Mouse (Mus musculus) MEL (cell line): ENCODE measurements around the gene Gpcpd1. TPM values are rescaled to one million over a fixed set of nuclear protein-coding genes. Genes with fewer than 3 reads are reported as not detected.

ENCODE experiments used
- DNase-seq: peaks from one replicate; pipeline ENCODE4 v3.0.0; 2011; ENCODE audit warnings: low read depth, low spot score
- H3K27ac ChIP-seq: 2 replicates; pipeline ENCODE4 v1.5.1; 2012; ENCODE audit warnings: low read depth, mild to moderate bottlenecking, control low read depth, low read length, moderate library complexity; ENCODE audit not compliant: control insufficient read depth
- H3K27me3 ChIP-seq, 2 experiments: fragments of 150-350 bp in 1 of 2; sonication (generic) in 1 of 2; 2 replicates each; pipeline ENCODE4 v1.6.1; 2012; ENCODE audit warnings: low read length in 2 of 2, mild to moderate bottlenecking in 2 of 2, improper control_type of control experiment in 1 of 2, moderate library complexity in 1 of 2; ENCODE audit not compliant: insufficient read depth in 2 of 2, control insufficient read depth in 1 of 2
- H3K36me3 ChIP-seq, 2 experiments: 2 replicates each; pipeline ENCODE4 v1.6.1; 2012 to 2014; ENCODE audit warnings: low read length in 2 of 2, improper control_type of control experiment in 1 of 2, inconsistent platforms in 1 of 2, mild to moderate bottlenecking in 1 of 2; ENCODE audit not compliant: insufficient read depth in 2 of 2, control insufficient read depth in 1 of 2
- H3K4me1 ChIP-seq, 2 experiments: fragments of 150-350 bp in 1 of 2; sonication (generic) in 1 of 2; 2 replicates each; pipeline ENCODE4 v1.6.1; 2012; ENCODE audit warnings: low read length in 2 of 2, improper control_type of control experiment in 1 of 2, mild to moderate bottlenecking in 1 of 2; ENCODE audit not compliant: insufficient read depth in 2 of 2, control insufficient read depth in 1 of 2
- H3K4me3 ChIP-seq, 2 experiments: fragments of 150-350 bp in 1 of 2; sonication (generic) in 1 of 2; 2 replicates each; pipeline ENCODE4 v1.5.1; 2012; ENCODE audit warnings: low read depth in 2 of 2, low read length in 2 of 2, mild to moderate bottlenecking in 2 of 2, moderate library complexity in 2 of 2, control low read depth in 1 of 2, improper control_type of control experiment in 1 of 2; ENCODE audit not compliant: control insufficient read depth in 1 of 2, insufficient read depth in 1 of 2
- H3K79me2 ChIP-seq: 2 replicates; pipeline ENCODE4 v1.6.1; 2012; ENCODE audit warnings: mild to moderate bottlenecking, low read length, moderate library complexity; ENCODE audit not compliant: control insufficient read depth, poor library complexity, insufficient read depth
- H3K9ac ChIP-seq: 2 replicates; pipeline ENCODE4 v1.6.1; 2012; ENCODE audit warnings: low read depth, mild to moderate bottlenecking, control low read depth, low read length, moderate library complexity; ENCODE audit not compliant: control insufficient read depth, poor library complexity, severe bottlenecking
- H3K9me3 ChIP-seq: fragments of 150-350 bp; sonication (generic); replicated peaks from 2 replicates; pipeline ENCODE4 v1.6.1; 2012; ENCODE audit warnings: mild to moderate bottlenecking, low read length, improper control_type of control experiment, moderate library complexity; ENCODE audit not compliant: insufficient read depth
- BHLHE40 ChIP-seq: IDR thresholded peaks from 2 replicates; pipeline ENCODE4 v1.6.1; 2012; ENCODE audit warnings: low read depth, mild to moderate bottlenecking, inconsistent platforms, low read length, improper control_type of control experiment, borderline replicate concordance
- CTCF ChIP-seq, 3 experiments: IDR thresholded peaks in 2 of 3; conservative IDR thresholded peaks in 1 of 3; 2 replicates each; pipeline ENCODE4 v1.5.1; 2011 to 2012; ENCODE audit warnings: low read length in 3 of 3, low read depth in 2 of 3, mild to moderate bottlenecking in 2 of 3, improper control_type of control experiment in 1 of 3, inconsistent platforms in 1 of 3, mixed read lengths in 1 of 3, moderate library complexity in 1 of 3; ENCODE audit not compliant: control insufficient read depth in 1 of 3, insufficient read depth in 1 of 3, poor library complexity in 1 of 3, severe bottlenecking in 1 of 3
- GATA1 ChIP-seq: IDR thresholded peaks from 2 replicates; pipeline ENCODE4 v1.6.1; 2011; ENCODE audit warnings: low read depth, low read length, improper control_type of control experiment
- HCFC1 ChIP-seq: IDR thresholded peaks from 2 replicates; pipeline ENCODE4 v1.6.1; 2012; ENCODE audit warnings: low read depth, mild to moderate bottlenecking, inconsistent platforms, low read length, improper control_type of control experiment, moderate library complexity
- KAT2A ChIP-seq: conservative IDR thresholded peaks from 2 replicates; pipeline ENCODE4 v1.6.1; 2012; ENCODE audit warnings: low read depth, low read length, improper control_type of control experiment, inconsistent platforms
- MAZ ChIP-seq: IDR thresholded peaks from 2 replicates; pipeline ENCODE4 v1.6.1; 2012; ENCODE audit warnings: low read depth, mild to moderate bottlenecking, inconsistent platforms, low read length, improper control_type of control experiment
- MXI1 ChIP-seq: IDR thresholded peaks from 2 replicates; pipeline ENCODE4 v1.6.1; 2011; ENCODE audit warnings: mild to moderate bottlenecking, low read depth, low read length, improper control_type of control experiment
- MYC ChIP-seq: IDR thresholded peaks from 2 replicates; pipeline ENCODE4 v1.6.1; 2011; ENCODE audit warnings: low read depth, mild to moderate bottlenecking, low read length, improper control_type of control experiment, moderate library complexity
- NELFE ChIP-seq: IDR thresholded peaks from 2 replicates; pipeline ENCODE4 v1.6.1; 2011; ENCODE audit warnings: low read depth, low read length, improper control_type of control experiment
- POLR2AphosphoS2 ChIP-seq: IDR thresholded peaks from 2 replicates; pipeline ENCODE4 v1.6.1; 2011; ENCODE audit warnings: low read length, improper control_type of control experiment
- POLR2AphosphoS5 ChIP-seq: IDR thresholded peaks from 2 replicates; pipeline ENCODE4 v1.6.1; 2012; ENCODE audit warnings: low read depth, borderline replicate concordance, mild to moderate bottlenecking, inconsistent platforms, low read length, moderate library complexity, mixed read lengths
- RAD21 ChIP-seq: IDR thresholded peaks from 2 replicates; pipeline ENCODE4 v1.6.1; 2011; ENCODE audit warnings: mild to moderate bottlenecking, low read depth, low read length, improper control_type of control experiment
- RCOR1 ChIP-seq: IDR thresholded peaks from 2 replicates; pipeline ENCODE4 v1.6.1; 2012; ENCODE audit warnings: low read depth, mild to moderate bottlenecking, inconsistent platforms, low read length, improper control_type of control experiment
- SMC3 ChIP-seq: IDR thresholded peaks from 2 replicates; pipeline ENCODE4 v1.6.1; 2011; ENCODE audit warnings: low read depth, low read length, improper control_type of control experiment
- TBP ChIP-seq: IDR thresholded peaks from 2 replicates; pipeline ENCODE4 v1.8.0; 2011; ENCODE audit warnings: low read depth, low read length, improper control_type of control experiment
- ZC3H11A ChIP-seq: IDR thresholded peaks from 2 replicates; pipeline ENCODE4 v1.6.1; 2012; ENCODE audit warnings: low read depth, mild to moderate bottlenecking, inconsistent platforms, low read length, improper control_type of control experiment
- ZKSCAN1 ChIP-seq: IDR thresholded peaks from 2 replicates; pipeline ENCODE4 v1.6.1; 2012; ENCODE audit warnings: low read depth, mild to moderate bottlenecking, inconsistent platforms, low read length, improper control_type of control experiment, moderate library complexity
- ZMIZ1 ChIP-seq: IDR thresholded peaks from 2 replicates; pipeline ENCODE4 v1.6.1; 2012; ENCODE audit warnings: low read depth, mild to moderate bottlenecking, inconsistent platforms, low read length, improper control_type of control experiment, moderate library complexity
- polyA plus RNA-seq, 2 experiments: library from polyadenylated mRNA; stranded (reverse) in 1 of 2; unstranded in 1 of 2; fragments of >175 nt in 1 of 2; fragments of >200 nt in 1 of 2; gene quantifications; 2 replicates each; pipeline versions ENCODE4 v1.2.1 to v1.2.4; 2012; ENCODE audit warnings: low replicate concordance in 2 of 2, low read depth in 1 of 2; ENCODE audit not compliant: insufficient read length in 2 of 2, insufficient read depth in 1 of 2, missing spikeins in 1 of 2
- total RNA-seq: library from RNA; depleted of rRNA; stranded (reverse); fragments of 300-350 nt; gene quantifications from 2 replicates; pipeline ENCODE4 v1.2.3, GENCODE M21; 2012

Gene Gpcpd1
- total and polyA plus RNA-seq, 3 experiments = 2.9 to 4.5 TPM; not detected in 1

GRCm38 (mm10) chr2:132498344-132498743 lies 89.2 kb downstream of the Gpcpd1 start:
- TF ChIP-seq ZKSCAN1 = no peak
- no peak for TF ChIP-seq ZMIZ1
- no peak for TF ChIP-seq HCFC1
- TF ChIP-seq RAD21 = no peak
- no peak for TF ChIP-seq TBP
- TF ChIP-seq CTCF (IDR thresholded peaks at IDR 0.05 in 2 of 3, conservative IDR thresholded peaks at IDR 0.05 in 1 of 3; ENCODE audit: control insufficient read depth in 1 of 3, insufficient read depth in 1 of 3, low read depth in 2 of 3, low read length in 3 of 3, poor library complexity in 1 of 3, severe bottlenecking in 1 of 3) = no peak
- no peak for TF ChIP-seq BHLHE40
- TF ChIP-seq POLR2AphosphoS2 = no peak
- H3K4me3 ChIP-seq = no peak overlapping the region
- no peak overlapping the region for H3K9ac ChIP-seq
- no peaks in the 10 kb centered on the region for H3K27me3 ChIP-seq
- H3K27ac ChIP-seq = no peak overlapping the region
- H3K4me1 ChIP-seq = no peaks in the 10 kb centered on the region
- H3K9me3 ChIP-seq = no peaks in the 10 kb centered on the region
- H3K36me3 ChIP-seq = no peaks in the 10 kb centered on the region
- DNase-seq = no peak
- no peaks in the 10 kb centered on the region for H3K79me2 ChIP-seq

DNA sequence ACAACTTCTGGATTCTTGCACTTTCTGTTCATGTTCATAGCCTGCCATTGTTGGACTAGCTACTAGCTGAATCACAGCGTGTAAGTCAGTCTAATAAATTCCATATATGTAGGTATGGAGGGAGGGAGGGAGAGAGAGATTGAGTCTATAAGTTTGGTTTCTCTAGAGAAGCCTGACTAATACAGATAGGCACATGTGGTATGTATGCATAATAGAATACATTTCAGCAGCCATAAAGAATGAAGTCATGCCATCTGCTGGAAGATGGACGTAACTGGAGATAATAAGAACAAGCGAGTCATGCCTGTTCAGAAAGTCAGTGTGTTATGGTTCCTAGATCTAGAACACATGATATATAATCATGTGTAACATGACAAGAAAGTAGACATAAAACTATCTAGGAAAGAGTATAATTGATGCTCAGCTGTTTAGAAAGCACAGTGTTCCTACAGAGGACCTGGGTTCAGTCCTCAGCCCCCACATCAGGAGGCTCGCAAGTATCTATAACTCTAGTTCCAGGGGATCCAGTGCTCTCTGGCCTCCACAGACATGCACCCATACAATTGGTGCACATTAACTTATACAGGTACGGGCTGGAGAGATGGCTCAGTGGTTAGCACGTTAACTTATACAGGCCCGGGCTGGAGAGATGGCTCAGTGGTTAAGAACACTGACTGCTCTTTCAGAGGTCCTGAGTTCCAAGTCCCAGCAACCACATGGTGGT lies 90.0 kb downstream of the Gpcpd1 start:
- no peaks in the 10 kb centered on the region for H3K36me3 ChIP-seq
- H3K4me1 ChIP-seq = no peaks in the 10 kb centered on the region
- no peaks in the 10 kb centered on the region for H3K9me3 ChIP-seq
- H3K79me2 ChIP-seq = no peaks in the 10 kb centered on the region
- H3K4me3 ChIP-seq = no peak overlapping the region
- TF ChIP-seq NELFE (no peak), MYC (0 out of 2 replicates have a peak, but pooled peaks have one; percentile 25), RCOR1 (no peak), CTCF (IDR thresholded peaks at IDR 0.05 in 2 of 3, conservative IDR thresholded peaks at IDR 0.05 in 1 of 3; ENCODE audit: control insufficient read depth in 1 of 3, insufficient read depth in 1 of 3, low read depth in 2 of 3, low read length in 3 of 3, poor library complexity in 1 of 3, severe bottlenecking in 1 of 3) (peak in 2 of 3 experiments; percentile 23 to 66; a peak in 3 of 6 replicates), ZMIZ1 (no peak), RAD21 (peak; percentile 65), BHLHE40 (no peak), SMC3 (peak; percentile 74), GATA1 (no peak), ZC3H11A (peak; percentile 36; the same call in 1 of the 2 replicates)
- no peak overlapping the region for H3K9ac ChIP-seq
- DNase-seq = peak; percentile 47
- H3K27ac ChIP-seq = no peak overlapping the region
- peaks cover 0 to 1% of the 10 kb centered on the region in 2 experiments; a peak in 2 of 4 replicates for H3K27me3 ChIP-seq

GRCm38 (mm10) chr2:132493184-132493583 lies 94.3 kb downstream of the Gpcpd1 start:
- Histone ChIP-seq H3K27ac (no peak overlapping the region), H3K79me2 (no peaks in the 10 kb centered on the region), H3K9me3 (no peaks in the 10 kb centered on the region), H3K36me3 (no peaks in the 10 kb centered on the region), H3K9ac (no peak overlapping the region), H3K27me3 (peaks cover 1 to 3% of the 10 kb centered on the region in 2 experiments; a peak in 3 of 4 replicates), H3K4me1 (no peaks in the 10 kb centered on the region), H3K4me3 (no peak overlapping the region)
- no peak for TF ChIP-seq KAT2A
- no peak for TF ChIP-seq MXI1
- no peak for TF ChIP-seq MYC
- TF ChIP-seq MAZ = no peak
- TF ChIP-seq SMC3 = no peak
- TF ChIP-seq RCOR1 = no peak
- no peak for TF ChIP-seq POLR2AphosphoS5
- no peak for DNase-seq
